4 mouse cellular contexts compared by ENCODE assay signal in genomic region chr12:73002903-73003302, GRCm38 (mm10). TPM values are rescaled to one million over a fixed set of nuclear protein-coding genes. Genes with fewer than 3 reads are reported as not detected.
"Had no signal": no experiment of that assay in that cellular context is flagged by ENCODE, and none has a peak within 500 bp of the region (broad histone marks: within the 10 kb centered on the region; RNA-seq: fewer than 3 reads in every experiment).

No protein-coding gene starts in this region.

RNA-seq across cellular contexts. Expression of gene Six1, which starts 50.8 kb away (rescaled TPM):
- polyA plus RNA-seq: intestine, embryonic 14.5 days; intestine, embryonic 16.5 days; large intestine, adult 2 months; liver, adult 2 months had no signal
